ENCODE assay signal across 14 mouse cellular contexts in the genomic region with DNA sequence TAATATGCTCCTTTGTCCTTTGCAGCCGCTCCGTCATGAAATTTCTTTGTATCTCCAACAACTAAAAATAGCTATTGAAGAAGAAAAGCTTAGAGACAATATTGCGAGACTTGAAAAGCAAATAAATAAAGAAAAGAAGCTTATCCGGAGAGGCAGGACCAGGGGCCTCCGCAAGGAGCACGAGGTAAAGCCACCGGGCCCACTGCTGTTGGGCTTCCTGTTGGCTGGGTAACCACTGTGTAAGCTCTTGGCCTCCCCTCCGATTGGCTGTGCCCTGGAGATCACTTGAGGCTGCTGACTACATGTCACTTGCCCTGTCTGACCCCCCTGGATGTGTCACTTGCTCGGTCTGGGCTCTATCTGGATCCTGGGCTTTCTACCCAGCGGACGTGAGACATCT.
A peak's percentile ranks its signal among the peaks of the same experiment; 100 is the strongest.
DNase-seq lines count a peak whose midpoint lies in the region; ATAC-seq and TF ChIP-seq lines count a peak whose summit lies in the region.
"Had no signal": no experiment of that assay in that cellular context is flagged by ENCODE, and none has a peak within 500 bp of the region (broad histone marks: within the 10 kb centered on the region; RNA-seq: fewer than 3 reads in every experiment).

No protein-coding gene starts in this region.

- peak; percentile 19 for DNase-seq in adrenal gland, postnatal 10 days
- DNase-seq in adrenal gland, postnatal 25 days, result no peak
- DNase-seq in hindbrain, embryonic 10.5 days (ENCODE audit: low spot score), result peak; percentile 18
- peak; percentile 36 for DNase-seq in midbrain, embryonic 10.5 days (ENCODE audit: low spot score)
- DNase-seq in midbrain, postnatal 0 days (ENCODE audit: low spot score), result no peak
- no peak for DNase-seq in cerebellum, postnatal 25 days
- DNase-seq: layer of hippocampus, postnatal 36 days; retina, postnatal 1 day; thymus, postnatal 4 days had no signal

- no peak overlapping the region for H3K4me2 ChIP-seq in hindbrain, embryonic 12.5 days (replicated peaks)
- no peak overlapping the region for H3K4me2 ChIP-seq in midbrain, postnatal 0 days (ENCODE audit: low read depth, low read length, poor library complexity, severe bottlenecking)
- H3K4me2 ChIP-seq in neural tube, embryonic 14.5 days (ENCODE audit: low read depth, low read length), result no peak overlapping the region
- H3K4me2 ChIP-seq: embryonic facial prominence, embryonic 13.5 days; limb, embryonic 15.5 days had no signal

- H3K36me3 ChIP-seq in hindbrain, embryonic 10.5 days, result peaks cover 97% of the 10 kb centered on the region
- peaks cover 61% of the 10 kb centered on the region for H3K36me3 ChIP-seq in hindbrain, embryonic 12.5 days
- peaks cover 96% of the 10 kb centered on the region for H3K36me3 ChIP-seq in midbrain, embryonic 10.5 days
- H3K36me3 ChIP-seq in midbrain, postnatal 0 days (ENCODE audit: insufficient read depth, low read length), result peaks cover 3% of the 10 kb centered on the region; the same call in 1 of the 2 replicates
- H3K36me3 ChIP-seq in neural tube, embryonic 14.5 days (ENCODE audit: control insufficient read depth, insufficient read depth, low read length), result peaks cover 19% of the 10 kb centered on the region; the same call in 1 of the 2 replicates

- H3K9me3 ChIP-seq in hindbrain, embryonic 10.5 days, result no peaks in the 10 kb centered on the region
- H3K9me3 ChIP-seq in hindbrain, embryonic 12.5 days (replicated peaks), result no peaks in the 10 kb centered on the region
- no peaks in the 10 kb centered on the region for H3K9me3 ChIP-seq in midbrain, embryonic 10.5 days (replicated peaks)
- H3K9me3 ChIP-seq in midbrain, postnatal 0 days (ENCODE audit: low read length), result no peaks in the 10 kb centered on the region
- no peaks in the 10 kb centered on the region for H3K9me3 ChIP-seq in neural tube, embryonic 14.5 days (ENCODE audit: control insufficient read depth, low read length)
- H3K9me3 ChIP-seq: embryonic facial prominence, embryonic 13.5 days; limb, embryonic 15.5 days had no signal

- 64% methylated on average over 11 of the region's 11 CpGs for WGBS in hindbrain, embryonic 10.5 days
- 46% methylated on average over 11 of the region's 11 CpGs for WGBS in hindbrain, embryonic 12.5 days
- 63% methylated on average over 11 of the region's 11 CpGs for WGBS in midbrain, embryonic 10.5 days
- WGBS in midbrain, postnatal 0 days, result 43% methylated on average over 11 of the region's 11 CpGs
- 29% methylated on average over 11 of the region's 11 CpGs for WGBS in neural tube, embryonic 14.5 days

- no peak for TF ChIP-seq CTCF in midbrain, postnatal 0 days (IDR thresholded peaks at IDR 0.05)

- H3K27ac ChIP-seq in hindbrain, embryonic 10.5 days, result no peak overlapping the region
- no peak overlapping the region for H3K27ac ChIP-seq in hindbrain, embryonic 12.5 days
- peak overlapping the region; percentile 64 for H3K27ac ChIP-seq in midbrain, embryonic 10.5 days (replicated peaks)
- H3K27ac ChIP-seq in midbrain, postnatal 0 days (ENCODE audit: low read depth, low read length), result no peak overlapping the region
- no peak overlapping the region for H3K27ac ChIP-seq in neural tube, embryonic 14.5 days (ENCODE audit: low read depth, low read length)
- H3K27ac ChIP-seq: embryonic facial prominence, embryonic 13.5 days; limb, embryonic 15.5 days had no signal

- no peaks in the 10 kb centered on the region for H3K27me3 ChIP-seq in hindbrain, embryonic 10.5 days (ENCODE audit: insufficient read depth, poor library complexity, severe bottlenecking)
- H3K27me3 ChIP-seq in hindbrain, embryonic 12.5 days, result no peaks in the 10 kb centered on the region
- H3K27me3 ChIP-seq in midbrain, embryonic 10.5 days (ENCODE audit: low read depth, poor library complexity, severe bottlenecking), result no peaks in the 10 kb centered on the region
- no peaks in the 10 kb centered on the region for H3K27me3 ChIP-seq in midbrain, postnatal 0 days (ENCODE audit: insufficient read depth, low read length)
- H3K27me3 ChIP-seq in neural tube, embryonic 14.5 days (ENCODE audit: control insufficient read depth, insufficient read depth, low read length), result no peaks in the 10 kb centered on the region
- H3K27me3 ChIP-seq: embryonic facial prominence, embryonic 13.5 days; limb, embryonic 15.5 days had no signal

- no peak overlapping the region for H3K9ac ChIP-seq in hindbrain, embryonic 12.5 days
- no peak overlapping the region for H3K9ac ChIP-seq in midbrain, postnatal 0 days (replicated peaks; ENCODE audit: low read length, poor library complexity, severe bottlenecking)
- H3K9ac ChIP-seq in neural tube, embryonic 14.5 days (replicated peaks; ENCODE audit: low read depth, low read length), result no peak overlapping the region
- H3K9ac ChIP-seq: embryonic facial prominence, embryonic 13.5 days; limb, embryonic 15.5 days had no signal

- peaks cover 5% of the 10 kb centered on the region; the same call in 1 of the 2 replicates for H3K4me1 ChIP-seq in hindbrain, embryonic 10.5 days (replicated peaks)
- H3K4me1 ChIP-seq in hindbrain, embryonic 12.5 days, result no peaks in the 10 kb centered on the region
- H3K4me1 ChIP-seq in midbrain, embryonic 10.5 days, result peaks cover 12% of the 10 kb centered on the region
- H3K4me1 ChIP-seq in midbrain, postnatal 0 days (ENCODE audit: insufficient read depth, low read length), result no peaks in the 10 kb centered on the region
- no peaks in the 10 kb centered on the region for H3K4me1 ChIP-seq in neural tube, embryonic 14.5 days (ENCODE audit: control insufficient read depth, insufficient read depth, low read length)
- H3K4me1 ChIP-seq: embryonic facial prominence, embryonic 13.5 days; limb, embryonic 15.5 days had no signal

- no peak for ATAC-seq in hindbrain, embryonic 12.5 days (ENCODE audit: low FRiP score)
- ATAC-seq in midbrain, postnatal 0 days (ENCODE audit: low FRiP score), result no peak
- peak; percentile 68; the same call in 1 of the 2 replicates for ATAC-seq in neural tube, embryonic 14.5 days (ENCODE audit: low read depth)
- ATAC-seq: inflammation-experienced regulatory T-cells, adult 6 months had no signal

- no peak overlapping the region for H3K4me3 ChIP-seq in hindbrain, embryonic 10.5 days
- H3K4me3 ChIP-seq in hindbrain, embryonic 12.5 days, result no peak overlapping the region
- no peak overlapping the region for H3K4me3 ChIP-seq in midbrain, embryonic 10.5 days
- no peak overlapping the region for H3K4me3 ChIP-seq in midbrain, postnatal 0 days (ENCODE audit: low read depth, low read length)
- no peak overlapping the region for H3K4me3 ChIP-seq in neural tube, embryonic 14.5 days (ENCODE audit: low read depth, low read length)
- H3K4me3 ChIP-seq: embryonic facial prominence, embryonic 13.5 days; limb, embryonic 15.5 days had no signal

Comparison
In these comparisons a context has a peak if more than half of its experiments do, and no peak if none do; other contexts are left out.
1. DNase-seq: peak in adrenal gland, postnatal 10 days (single experiment), hindbrain, embryonic 10.5 days (single experiment) and midbrain, embryonic 10.5 days (single experiment); none in adrenal gland, postnatal 25 days (single experiment), midbrain, postnatal 0 days (single experiment) and cerebellum, postnatal 25 days (0 of 2).